Mouse (Mus musculus): ENCODE results near the gene Gm960.

GRCm38 (mm10) chr19:4578799-4579198 lies 119.7 kb downstream of the Gm960 start:
- TF ChIP-seq POLR2A (IDR thresholded peaks at IDR 0.05; ENCODE audit: control insufficient read depth, low read depth, low read length) (no peak), CTCF (IDR thresholded peaks at IDR 0.05; ENCODE audit: control insufficient read depth, insufficient read depth, insufficient replicate concordance, low read depth, low read length) (no peak)
